Mouse (Mus musculus) ES-E14 (cell line): ENCODE data around the gene Cpn1. TPM values are rescaled to one million over a fixed set of nuclear protein-coding genes. Genes with fewer than 3 reads are reported as not detected.

Experiments used
- DNase-seq: peaks from one replicate; pipeline ENCODE4 v3.0.0-alpha.2; 2013; ENCODE audit warnings: low read depth, low spot score
- H3K27ac ChIP-seq: 2 replicates; pipeline ENCODE4 v1.5.1; 2012; ENCODE audit warnings: low read depth, mild to moderate bottlenecking, low read length, moderate library complexity, mixed read lengths; ENCODE audit not compliant: poor library complexity, insufficient read depth, severe bottlenecking
- H3K36me3 ChIP-seq: 2 replicates; pipeline ENCODE4 v1.6.1; 2012; ENCODE audit warnings: mild to moderate bottlenecking, low read length, moderate library complexity, mixed read lengths; ENCODE audit not compliant: control insufficient read depth, poor library complexity, insufficient read depth, severe bottlenecking
- H3K4me1 ChIP-seq, 2 experiments: fragments of 150-350 bp in 1 of 2; sonication (generic) in 1 of 2; 2 replicates each; pipeline ENCODE4 v1.6.1; 2012; ENCODE audit warnings: low read length in 2 of 2, mild to moderate bottlenecking in 1 of 2, mixed read lengths in 1 of 2; ENCODE audit not compliant: control insufficient read depth in 2 of 2, insufficient read depth in 2 of 2, poor library complexity in 1 of 2
- H3K4me3 ChIP-seq, 2 experiments: fragments of 150-350 bp in 1 of 2; sonication (generic) in 1 of 2; 2 replicates each; pipeline ENCODE4 v1.5.1; 2012; ENCODE audit warnings: low read length in 2 of 2, low read depth in 1 of 2, mild to moderate bottlenecking in 1 of 2, mixed read lengths in 1 of 2; ENCODE audit not compliant: insufficient read depth in 1 of 2, poor library complexity in 1 of 2, severe bottlenecking in 1 of 2
- H3K9ac ChIP-seq: 2 replicates; pipeline ENCODE4 v1.6.1; 2012; ENCODE audit warnings: low read depth, mild to moderate bottlenecking, low read length, mixed read lengths; ENCODE audit not compliant: poor library complexity, insufficient read depth, severe bottlenecking
- H3K9me3 ChIP-seq: fragments of 150-350 bp; sonication (generic); 2 replicates; pipeline ENCODE4 v1.6.1; 2012; ENCODE audit warnings: low read depth, mild to moderate bottlenecking, low read length; ENCODE audit not compliant: control insufficient read depth, insufficient read depth
- CHD2 ChIP-seq: IDR thresholded peaks from 2 replicates; pipeline ENCODE4 v1.6.1; 2014; ENCODE audit warnings: mild to moderate bottlenecking, low read depth, low read length, inconsistent platforms
- HCFC1 ChIP-seq: IDR thresholded peaks from 2 replicates; pipeline ENCODE4 v1.6.1; 2012; ENCODE audit warnings: low read length, inconsistent platforms, borderline replicate concordance; ENCODE audit not compliant: insufficient read depth
- MAFK ChIP-seq: IDR thresholded peaks from 2 replicates; pipeline ENCODE4 v1.6.1; 2014; ENCODE audit warnings: mild to moderate bottlenecking, low read depth, low read length, inconsistent platforms; ENCODE audit not compliant: insufficient read depth
- ZC3H11A ChIP-seq: IDR thresholded peaks from 2 replicates; pipeline ENCODE4 v1.6.1; 2012; ENCODE audit warnings: low read depth, mild to moderate bottlenecking, inconsistent platforms, low read length, borderline replicate concordance
- ZNF384 ChIP-seq: IDR thresholded peaks from 2 replicates; pipeline ENCODE4 v1.6.1; 2012; ENCODE audit warnings: low read depth, low read length, inconsistent platforms
- in situ Hi-C, 2 experiments: fragments of 600-800 bp; cut with MboI; formaldehyde crosslinking; loops; one replicate each; pipeline ENCODE4 v1.15.1; 2025; ENCODE audit warnings: low sequenced_read_pairs in 2 of 2, inconsistent platforms in 1 of 2; ENCODE audit not compliant: unreplicated experiment in 2 of 2
- total RNA-seq: library from RNA; depleted of rRNA; stranded (reverse); fragments of 300-350 nt; gene quantifications from 2 replicates; pipeline ENCODE4 v1.2.3, GENCODE M21; 2012

Gene Cpn1
- total RNA-seq, 1 experiment: 11.8 TPM

DNA sequence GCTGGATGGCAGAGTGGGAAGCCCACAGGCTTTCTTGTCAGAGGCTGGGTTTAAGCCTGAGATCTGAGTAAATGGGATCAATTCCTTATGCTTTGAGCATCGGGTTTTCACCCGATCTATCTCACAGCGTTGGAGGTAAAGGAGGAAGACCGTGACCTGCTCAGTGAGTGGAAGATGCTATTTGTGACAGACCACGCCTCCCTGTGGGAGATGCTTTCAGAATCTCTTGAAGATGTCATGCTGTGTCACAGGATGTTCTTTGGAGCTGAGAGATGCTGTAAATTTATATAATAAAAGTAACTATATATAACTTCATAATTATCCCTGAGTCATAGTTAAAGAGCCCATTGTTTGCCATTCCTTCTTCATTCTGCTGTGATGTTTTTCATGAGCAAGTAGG is 14.4 kb upstream of the Cpn1 start:
- H3K9ac ChIP-seq: no peak overlapping the region
- no peak for TF ChIP-seq ZC3H11A
- no peak for TF ChIP-seq CHD2
- no peak for TF ChIP-seq ZNF384
- TF ChIP-seq HCFC1: no peak
- TF ChIP-seq MAFK: no peak
- H3K4me3 ChIP-seq: no peak overlapping the region
- no peak overlapping the region for H3K27ac ChIP-seq
- H3K36me3 ChIP-seq: no peaks in the 10 kb centered on the region
- DNase-seq: no peak
- in situ Hi-C loops: no loop called here
- H3K4me1 ChIP-seq: no peaks in the 10 kb centered on the region
- H3K9me3 ChIP-seq: no peaks in the 10 kb centered on the region

DNA sequence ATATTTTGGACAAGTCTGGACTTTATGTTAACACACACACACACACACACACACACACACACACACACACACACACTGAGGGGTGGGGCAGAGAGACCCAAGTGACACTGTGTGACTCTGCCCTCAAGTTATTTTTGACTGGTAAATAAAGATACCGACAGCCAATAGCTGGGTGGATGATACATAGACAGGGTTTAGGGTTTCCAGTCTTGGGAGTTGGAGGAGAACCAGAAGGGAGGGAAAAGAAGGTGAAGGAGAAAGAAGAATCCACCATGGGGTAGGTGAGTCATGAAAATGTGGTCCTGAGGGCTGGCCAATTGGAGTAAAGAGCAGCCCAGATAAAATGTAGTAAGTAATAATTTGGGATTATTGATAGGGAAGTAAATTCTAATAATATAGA is 13.7 kb upstream of the Cpn1 start:
- Histone ChIP-seq H3K4me1 (no peaks in the 10 kb centered on the region), H3K36me3 (no peaks in the 10 kb centered on the region), H3K4me3 (no peak overlapping the region), H3K27ac (no peak overlapping the region), H3K9ac (no peak overlapping the region), H3K9me3 (no peaks in the 10 kb centered on the region)
- in situ Hi-C loops: no loop called here
- no peak for DNase-seq
- TF ChIP-seq MAFK (no peak), CHD2 (no peak), HCFC1 (no peak), ZNF384 (no peak), ZC3H11A (no peak)

DNA sequence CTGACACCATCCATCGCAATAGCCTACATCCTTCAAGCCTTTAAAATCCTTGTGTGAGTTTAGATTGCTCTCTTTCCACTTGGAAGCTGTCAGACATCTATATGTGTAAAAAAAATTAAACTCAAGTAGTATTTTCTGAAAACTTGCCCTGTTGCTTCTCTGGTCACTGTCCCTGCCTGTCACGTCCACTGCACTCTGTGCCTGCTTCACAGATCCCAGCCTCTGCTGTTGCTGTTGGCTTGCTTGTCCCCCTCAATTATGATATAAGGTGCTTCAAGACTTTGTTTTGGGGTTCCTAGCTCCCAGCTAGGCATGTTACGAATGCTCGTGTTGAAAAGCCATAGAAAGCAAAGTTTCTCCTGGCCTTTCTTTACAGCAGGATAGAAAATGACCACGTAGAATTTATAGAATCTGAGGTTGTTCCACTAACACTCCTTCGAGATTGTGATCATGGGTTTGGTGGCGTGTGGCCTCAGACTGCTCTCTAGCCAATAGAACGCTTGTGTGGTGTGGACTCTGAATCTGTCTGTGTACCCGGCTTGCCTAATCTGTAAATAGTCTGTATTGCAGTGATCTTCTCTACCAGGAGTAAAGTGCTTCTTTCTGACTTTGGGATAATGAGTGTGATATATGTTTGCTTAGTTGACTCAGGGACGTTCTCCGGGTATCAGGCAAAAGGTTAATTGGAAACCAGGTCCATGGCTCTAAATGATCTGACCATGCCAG is 12.6 kb upstream of the Cpn1 start:
- no peaks in the 10 kb centered on the region for H3K4me1 ChIP-seq
- H3K27ac ChIP-seq: no peak overlapping the region
- H3K9ac ChIP-seq: no peak overlapping the region
- H3K4me3 ChIP-seq: no peak overlapping the region
- TF ChIP-seq HCFC1 (no peak), ZNF384 (no peak)
- no peaks in the 10 kb centered on the region for H3K9me3 ChIP-seq
- H3K36me3 ChIP-seq: no peaks in the 10 kb centered on the region
- in situ Hi-C loops: no loop called here
- DNase-seq: no peak

DNA sequence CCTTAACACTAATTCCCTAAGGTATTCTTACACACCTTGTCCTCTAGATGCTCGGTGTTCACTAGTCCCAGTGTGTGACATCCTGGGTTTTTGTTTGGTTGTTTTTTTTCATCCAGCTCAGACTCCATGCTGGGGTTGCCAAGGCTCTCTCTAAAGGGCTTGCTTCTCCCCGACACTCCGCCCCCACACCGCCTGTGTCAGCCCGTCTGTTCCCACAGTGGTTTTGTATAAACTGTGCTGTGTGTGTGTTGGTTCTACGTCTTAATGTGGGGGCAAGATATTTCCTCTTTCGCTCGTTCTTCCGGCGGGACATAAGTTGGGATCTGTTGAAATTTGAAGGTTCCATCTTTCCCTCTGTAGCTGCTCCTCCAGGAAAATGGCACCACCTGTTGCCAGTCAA is 11.7 kb upstream of the Cpn1 start:
- in situ Hi-C loops: no loop called here
- H3K27ac ChIP-seq: no peak overlapping the region
- no peak for DNase-seq
- H3K36me3 ChIP-seq: no peaks in the 10 kb centered on the region
- H3K4me3 ChIP-seq: 0 out of 4 replicates have a peak overlapping the region, but pooled peaks of 1 of the 2 experiments have one; percentile 43
- no peaks in the 10 kb centered on the region for H3K9me3 ChIP-seq
- no peak for TF ChIP-seq MAFK
- no peak for TF ChIP-seq HCFC1
- TF ChIP-seq CHD2: no peak
- TF ChIP-seq ZNF384: no peak
- no peak for TF ChIP-seq ZC3H11A
- H3K9ac ChIP-seq: no peak overlapping the region
- H3K4me1 ChIP-seq: no peaks in the 10 kb centered on the region

DNA sequence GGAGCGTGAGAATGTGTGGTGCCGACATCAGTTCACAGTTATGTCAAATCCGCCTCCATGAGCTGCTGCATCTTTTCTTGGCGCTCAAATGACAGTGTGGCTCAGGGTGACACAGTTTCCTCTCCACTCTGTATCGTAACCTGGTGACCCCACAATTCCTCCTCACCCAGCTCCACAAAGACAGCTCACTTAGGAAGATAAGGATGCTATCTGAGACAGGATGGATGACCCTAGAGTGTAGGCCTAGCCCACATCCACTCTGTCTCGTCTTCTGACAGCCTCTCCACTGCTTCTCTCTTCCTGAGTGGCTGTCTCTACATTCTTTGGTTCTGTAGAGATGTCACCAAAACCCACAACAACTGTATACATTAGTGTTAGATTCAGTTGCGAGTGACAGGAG is 9.1 kb upstream of the Cpn1 start:
- no peak overlapping the region for H3K9ac ChIP-seq
- H3K4me1 ChIP-seq: no peaks in the 10 kb centered on the region
- in situ Hi-C loops: no loop called here
- H3K9me3 ChIP-seq: no peaks in the 10 kb centered on the region
- DNase-seq: no peak
- TF ChIP-seq HCFC1 (no peak), ZNF384 (no peak), MAFK (no peak), ZC3H11A (no peak), CHD2 (no peak)
- H3K36me3 ChIP-seq: no peaks in the 10 kb centered on the region
- H3K27ac ChIP-seq: no peak overlapping the region
- H3K4me3 ChIP-seq: no peak overlapping the region
